Mouse (Mus musculus) 3134 (cell line): ENCODE measurements at regions not wholly inside any gene's neighbourhood (a gene's known extent, or its start where the extent isn't known, plus 50 kb on each side); places are given as distances from the start of the nearest gene placed in this dataset.

Experiments used
- DNase-seq: peaks from one replicate; pipeline ENCODE4 v3.0.0-alpha.2; 2011; ENCODE audit warnings: low spot score; ENCODE audit not compliant: insufficient read length; ENCODE audit errors: extremely low read depth

GRCm38 (mm10) chr15:67405011-67405410, 904.3 kb upstream of the Lrrc6 start:
- no peak for DNase-seq

GRCm38 (mm10) chr15:67402310-67402709, 901.6 kb upstream of the Lrrc6 start:
- no peak for DNase-seq

GRCm38 (mm10) chr15:67397269-67397668, 896.6 kb upstream of the Lrrc6 start:
- no peak for DNase-seq

- DNase-seq, result no peak
These were observed 894.4 kb upstream of the Lrrc6 start for GRCm38 (mm10) chr15:67395114-67395513.

GRCm38 (mm10) chr15:67391918-67392317, 891.2 kb upstream of the Lrrc6 start:
- DNase-seq, result no peak

GRCm38 (mm10) chr15:67388514-67388913, 887.8 kb upstream of the Lrrc6 start:
- no peak for DNase-seq

GRCm38 (mm10) chr15:67386896-67387295, 886.2 kb upstream of the Lrrc6 start:
- no peak for DNase-seq

- DNase-seq, result no peak
These were observed 872.9 kb upstream of the Lrrc6 start for GRCm38 (mm10) chr15:67373599-67373998.

- DNase-seq, result no peak
These were observed 872.3 kb upstream of the Lrrc6 start for GRCm38 (mm10) chr15:67373030-67373429.

GRCm38 (mm10) chr15:67364099-67364756, 863.5 kb upstream of the Lrrc6 start:
- no peak for DNase-seq

- DNase-seq, result no peak
These were observed 860.4 kb upstream of the Lrrc6 start for GRCm38 (mm10) chr15:67361012-67361571.

GRCm38 (mm10) chr15:67357867-67358266, 857.2 kb upstream of the Lrrc6 start:
- peak; percentile 4 for DNase-seq

- DNase-seq, result no peak
These were observed 854.6 kb upstream of the Lrrc6 start for GRCm38 (mm10) chr15:67355334-67355733.

GRCm38 (mm10) chr15:67354598-67355159, 854.0 kb upstream of the Lrrc6 start:
- no peak for DNase-seq

- DNase-seq, result no peak
These were observed 848.8 kb upstream of the Lrrc6 start for GRCm38 (mm10) chr15:67349501-67349900.

GRCm38 (mm10) chr15:67345179-67346148, 844.8 kb upstream of the Lrrc6 start:
- DNase-seq, result no peak

GRCm38 (mm10) chr15:67342050-67342449, 841.3 kb upstream of the Lrrc6 start:
- no peak for DNase-seq

GRCm38 (mm10) chr15:67337040-67337395, 836.3 kb upstream of the Lrrc6 start:
- DNase-seq, result no peak

GRCm38 (mm10) chr15:67336294-67337039, 835.8 kb upstream of the Lrrc6 start:
- DNase-seq, result no peak

- no peak for DNase-seq
These were observed 831.8 kb upstream of the Lrrc6 start for GRCm38 (mm10) chr15:67332521-67332920.

GRCm38 (mm10) chr15:67320292-67320691, 819.6 kb upstream of the Lrrc6 start:
- no peak for DNase-seq
